Mouse (Mus musculus) neural tube, embryonic 10.5 days (tissue): ENCODE results near the gene Cdyl2.

Source experiments
- DNase-seq: peaks from one replicate; pipeline ENCODE4 v3.0.0-alpha.2; 2017; ENCODE audit warnings: low spot score; ENCODE audit errors: extremely low spot score

Cdyl2 gene

DNA sequence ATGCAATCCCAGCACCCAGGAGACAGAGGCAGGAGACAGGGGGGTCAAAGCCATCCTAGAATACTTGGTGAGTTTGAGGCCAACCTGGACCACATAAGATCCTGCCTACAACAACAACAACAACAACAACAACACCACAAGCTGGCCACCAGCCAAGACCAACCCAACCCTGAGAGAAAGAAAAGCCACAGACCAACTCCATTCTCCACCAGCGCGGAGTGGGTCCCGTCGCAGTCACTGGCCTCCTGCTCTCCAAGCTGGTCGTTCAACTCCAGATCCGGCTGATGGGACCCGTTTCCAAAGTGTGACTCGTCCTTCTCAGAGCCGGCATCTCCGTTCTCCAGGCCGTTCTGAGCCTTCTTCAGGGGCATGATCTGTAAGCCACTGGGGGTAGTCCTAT lies 109.2 kb downstream of the Cdyl2 start:
- DNase-seq: no peak

GRCm38 (mm10) chr8:116622326-116622725 lies 110.5 kb downstream of the Cdyl2 start:
- DNase-seq: no peak

DNA sequence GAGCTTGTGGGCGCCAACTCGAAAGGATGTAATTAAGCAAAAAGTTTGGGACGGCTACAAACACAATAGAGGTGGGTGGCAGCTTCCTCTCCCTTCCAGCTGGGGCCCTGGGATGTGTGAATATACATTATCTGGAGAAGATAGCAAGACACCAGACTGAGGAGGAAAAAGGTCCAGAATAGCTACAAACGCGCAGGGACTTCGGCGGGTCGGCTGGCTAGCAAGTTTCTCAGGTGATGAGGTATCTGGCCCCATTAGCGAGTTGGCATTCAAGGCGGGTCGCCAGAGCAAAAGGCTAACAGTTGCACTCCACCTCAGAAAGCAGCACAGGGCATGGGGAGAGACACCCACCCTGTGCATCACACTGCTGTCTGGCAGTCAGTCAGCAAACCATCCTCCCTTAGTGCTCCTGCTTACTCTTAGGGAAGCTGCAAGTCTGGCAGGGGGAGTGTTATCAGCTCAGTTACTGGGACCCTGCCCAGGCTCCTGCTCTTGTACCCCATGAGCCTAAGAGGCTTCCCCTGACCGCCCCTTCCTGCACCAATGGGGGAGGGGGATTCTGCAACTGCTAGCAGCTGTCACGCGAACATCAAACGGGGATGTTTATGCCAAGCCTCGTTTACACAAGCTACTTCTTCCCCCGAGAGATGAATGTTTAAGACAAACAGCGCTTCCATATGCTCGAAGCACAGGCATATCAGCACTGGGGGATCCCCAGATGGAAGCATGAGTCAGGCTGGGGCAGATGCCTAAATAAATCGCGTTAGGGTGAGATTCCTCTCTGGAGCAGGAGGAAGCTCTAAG lies 111.4 kb downstream of the Cdyl2 start:
- DNase-seq: no peak

DNA sequence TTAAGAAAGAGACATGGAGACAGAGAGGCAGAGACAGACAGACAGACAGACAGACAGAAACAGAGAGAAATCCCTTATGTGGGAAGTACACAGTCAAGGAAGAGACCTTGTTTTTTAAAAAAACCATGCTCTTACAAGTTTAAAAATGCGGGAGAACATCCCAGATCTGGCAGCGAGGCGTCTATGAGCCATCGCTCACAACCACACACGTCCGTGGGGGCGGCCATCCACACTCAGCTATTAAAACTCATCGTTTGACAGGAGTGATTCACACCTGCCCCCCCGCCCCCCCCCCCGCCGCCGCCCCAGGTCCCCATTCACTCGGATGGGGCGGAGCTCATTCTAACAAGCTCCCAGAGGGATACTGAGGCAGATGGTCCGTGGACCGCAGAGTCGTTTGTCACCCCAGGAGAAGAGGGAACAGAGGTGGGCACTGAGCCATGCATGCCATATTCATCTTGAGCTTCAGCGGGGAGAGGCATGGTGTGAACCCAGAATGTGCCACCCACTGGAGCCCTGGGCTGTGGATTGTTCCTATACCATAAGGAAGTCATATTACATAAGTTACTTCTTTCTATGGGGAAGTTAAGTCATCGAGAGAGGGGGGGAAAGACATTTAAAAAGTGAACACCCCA lies 113.0 kb downstream of the Cdyl2 start:
- DNase-seq: no peak

GRCm38 (mm10) chr8:116619221-116619620 lies 113.6 kb downstream of the Cdyl2 start:
- DNase-seq: no peak

DNA sequence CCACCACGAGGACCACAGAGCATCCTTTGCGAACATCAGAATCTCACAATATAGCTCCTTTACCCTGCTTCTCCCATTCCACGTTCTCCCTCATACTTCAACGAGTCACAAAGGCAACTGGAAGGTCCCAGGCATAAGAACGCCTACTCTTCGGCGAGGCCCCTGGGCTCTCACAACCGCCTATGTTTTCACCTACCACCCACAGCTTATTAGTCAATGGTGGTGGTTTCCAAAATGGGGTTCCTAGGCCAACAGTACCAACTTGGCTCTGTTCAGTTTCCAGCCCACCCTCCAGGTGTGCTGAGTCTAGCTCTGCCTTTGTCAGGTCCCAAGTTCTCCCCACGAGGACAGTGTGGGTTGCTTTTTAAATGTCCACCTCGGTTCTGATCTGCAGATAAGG lies 114.0 kb downstream of the Cdyl2 start:
- no peak for DNase-seq

DNA sequence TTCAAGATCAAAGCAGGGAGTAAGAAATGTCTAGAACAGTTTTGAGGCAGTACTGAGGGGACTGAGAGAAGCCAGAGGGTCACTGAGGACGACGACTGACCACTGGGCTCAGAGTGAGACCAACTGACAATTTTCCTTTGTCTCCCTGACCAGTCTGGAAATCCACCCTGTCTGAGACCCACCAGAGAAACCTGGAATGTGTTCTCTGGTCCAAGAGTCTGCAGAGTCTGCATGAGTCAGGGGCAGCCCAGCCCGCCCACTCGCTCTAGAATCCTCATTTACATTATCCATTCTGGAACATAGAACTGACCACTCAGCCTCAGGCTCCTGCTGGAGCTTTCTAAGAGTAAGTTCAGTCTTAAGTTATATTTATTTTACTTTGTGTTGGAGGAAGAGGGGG lies 114.9 kb downstream of the Cdyl2 start:
- DNase-seq: no peak

DNA sequence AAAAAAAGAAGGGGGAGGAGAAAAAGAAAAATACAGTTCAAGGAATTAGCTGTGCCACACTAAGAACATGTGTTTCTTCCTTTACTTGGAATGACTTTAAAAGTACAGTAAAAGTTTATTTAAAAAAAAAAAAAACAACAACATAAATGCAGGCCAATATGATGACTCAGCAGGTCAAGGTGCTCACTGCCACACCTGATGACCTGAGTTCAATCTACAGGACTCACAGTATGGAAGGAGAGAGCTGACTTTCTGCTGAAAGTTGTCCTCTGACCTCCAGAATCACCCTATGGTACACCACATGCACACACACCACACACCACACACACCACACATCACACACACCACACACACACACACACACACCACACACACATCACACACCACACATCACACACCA lies 116.4 kb downstream of the Cdyl2 start:
- DNase-seq: no peak

DNA sequence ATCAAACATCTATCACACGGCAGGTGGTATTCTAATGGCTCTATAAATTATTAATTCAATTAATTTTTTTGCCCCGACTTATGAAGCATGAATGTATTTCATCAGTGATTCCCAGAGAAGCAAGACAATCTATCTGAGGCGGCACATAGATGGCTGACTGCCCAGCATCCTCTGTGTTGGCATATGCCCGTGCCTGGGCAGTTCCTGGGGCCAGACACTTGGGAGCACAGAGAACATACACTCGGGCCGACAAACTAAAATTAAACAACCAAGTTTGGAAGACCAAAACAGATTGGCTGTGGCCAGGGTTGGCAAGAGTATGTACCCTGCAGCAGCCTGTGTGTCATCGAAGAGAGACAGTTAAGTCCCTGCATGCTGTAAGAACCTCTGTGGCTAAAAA lies 117.9 kb downstream of the Cdyl2 start:
- DNase-seq: no peak

DNA sequence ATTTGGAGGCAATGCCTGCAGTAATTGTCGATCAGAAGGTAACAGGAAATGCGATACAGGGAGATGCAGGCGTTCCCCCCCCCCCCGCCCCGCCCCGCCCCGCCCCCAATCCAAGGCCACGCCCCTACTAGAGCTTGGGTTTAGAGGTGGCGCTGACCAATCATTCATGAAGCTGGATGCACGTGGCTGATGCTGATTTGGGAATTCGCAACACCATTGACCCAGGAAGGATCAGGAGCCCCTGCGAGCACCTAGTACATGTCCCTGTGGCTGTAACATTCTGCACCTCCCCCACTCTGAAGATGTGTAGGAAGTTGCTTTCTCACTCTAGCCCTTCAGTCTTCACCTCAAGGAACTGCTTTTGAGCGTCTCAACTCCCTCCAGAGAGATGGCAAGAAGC lies 126.6 kb downstream of the Cdyl2 start:
- no peak for DNase-seq

DNA sequence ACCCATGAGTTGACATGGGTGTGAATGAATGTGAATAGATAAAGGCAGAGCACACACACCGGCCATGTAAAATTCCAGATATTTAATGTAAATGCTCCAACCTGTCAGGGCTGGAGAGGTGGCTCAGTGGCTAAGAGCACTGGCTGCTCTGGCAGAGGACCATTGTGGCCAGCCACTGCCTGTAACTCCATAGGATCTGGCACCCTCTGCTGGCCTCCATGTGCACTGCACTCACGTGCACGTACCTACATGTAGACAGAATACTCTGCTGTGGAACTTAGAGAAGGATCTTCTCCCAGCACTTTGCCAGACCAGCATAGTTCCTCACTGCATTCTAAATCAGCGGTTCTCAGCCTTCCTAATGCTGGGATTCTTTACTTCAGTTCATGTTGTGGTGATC lies 130.0 kb downstream of the Cdyl2 start:
- no peak for DNase-seq

DNA sequence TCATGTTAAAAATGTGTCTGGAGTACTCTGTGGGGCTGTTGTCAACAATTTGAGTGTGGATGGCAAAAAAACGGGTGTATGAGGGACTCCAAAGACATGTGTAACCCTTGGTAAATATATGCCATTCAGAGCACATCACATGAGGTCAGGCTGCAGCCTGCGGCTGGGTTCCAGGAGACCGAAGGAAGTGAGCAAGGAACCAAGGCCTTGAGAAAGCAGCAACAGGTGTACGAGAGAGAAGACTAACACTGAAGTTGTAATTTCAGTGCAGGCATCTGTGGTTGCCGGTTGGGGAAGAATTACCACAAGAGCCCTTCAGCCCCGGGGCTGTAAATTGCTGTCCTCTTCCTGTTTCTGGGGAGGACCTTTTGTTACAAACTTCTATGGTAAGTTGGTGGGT lies 133.1 kb downstream of the Cdyl2 start:
- no peak for DNase-seq

DNA sequence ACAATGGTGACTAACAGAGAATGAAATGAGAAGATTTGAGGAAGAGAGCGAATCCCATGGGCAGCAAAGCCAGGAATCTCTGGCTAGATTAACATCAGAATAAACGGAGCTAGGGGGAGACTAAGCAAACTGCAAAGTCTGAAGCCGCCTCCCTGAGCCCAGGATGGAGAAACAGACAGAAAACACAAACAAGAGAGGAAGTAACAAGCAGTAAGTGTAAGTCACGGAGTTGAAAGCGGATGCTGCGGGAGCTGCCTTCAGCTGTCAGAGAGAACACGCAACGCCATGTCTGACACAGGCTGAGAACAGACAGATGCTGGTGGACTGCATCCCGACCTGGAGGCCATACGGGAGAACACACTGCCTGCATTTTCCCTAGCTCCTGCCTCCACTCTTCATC lies 141.6 kb downstream of the Cdyl2 start:
- no peak for DNase-seq

- DNase-seq: no peak
These were observed 142.2 kb downstream of the Cdyl2 start for GRCm38 (mm10) chr8:116590546-116590945.

DNA sequence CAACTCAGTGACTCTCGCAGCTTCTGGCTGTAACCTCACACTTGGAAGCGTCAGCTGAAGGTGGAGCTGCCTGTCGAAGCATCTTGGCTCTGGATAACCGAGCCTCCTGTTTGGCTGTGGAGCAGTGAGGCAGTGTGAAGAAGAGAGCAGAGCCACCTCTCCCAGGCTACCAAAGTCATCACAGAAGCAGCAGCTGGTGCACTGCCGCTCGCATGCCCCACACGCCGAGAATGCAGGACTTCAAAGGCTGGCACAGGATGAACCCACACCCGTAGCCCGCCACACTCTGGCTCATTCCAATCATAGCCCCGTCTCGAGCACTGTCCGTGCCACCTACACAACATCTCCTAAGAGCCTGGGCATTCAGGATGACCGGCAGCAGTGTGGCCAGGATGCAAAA lies 142.7 kb downstream of the Cdyl2 start:
- no peak for DNase-seq

- DNase-seq: no peak
These were observed 144.9 kb downstream of the Cdyl2 start for GRCm38 (mm10) chr8:116587616-116588468.

DNA sequence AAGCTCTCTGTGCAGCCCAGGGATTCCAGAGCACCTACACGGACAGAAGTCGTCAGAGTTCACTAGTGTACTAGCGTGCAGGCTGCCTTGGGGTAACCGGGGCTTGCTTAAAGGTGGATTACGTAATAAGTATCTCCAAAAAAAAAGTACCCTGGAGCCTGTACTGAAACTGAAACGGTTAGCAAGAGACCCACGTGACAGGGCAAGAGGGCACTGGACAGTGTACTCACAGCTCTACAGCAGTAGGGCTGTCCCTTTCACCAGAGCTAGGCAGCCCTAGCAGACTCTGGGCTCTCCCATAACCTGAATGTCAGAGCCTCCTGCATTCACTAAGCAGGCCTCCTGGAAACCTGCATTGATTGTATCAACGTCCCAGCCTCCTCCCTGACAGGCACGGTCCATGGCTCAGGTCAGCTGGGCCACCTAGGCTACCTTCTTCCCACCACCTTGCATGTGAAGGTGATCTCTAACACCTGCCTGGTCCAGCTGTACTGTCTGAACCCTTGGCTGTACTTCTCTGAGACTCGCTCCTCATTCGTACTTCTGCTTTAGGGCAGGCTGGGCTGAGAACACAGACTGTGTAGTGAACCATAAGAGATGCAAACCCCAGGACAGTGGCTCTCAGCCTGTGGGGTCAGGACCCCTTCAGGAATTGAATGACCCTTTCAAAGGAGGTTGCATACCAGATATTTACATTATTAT lies 151.3 kb downstream of the Cdyl2 start:
- DNase-seq: no peak

GRCm38 (mm10) chr8:116576732-116577131 lies 156.1 kb downstream of the Cdyl2 start:
- no peak for DNase-seq

DNA sequence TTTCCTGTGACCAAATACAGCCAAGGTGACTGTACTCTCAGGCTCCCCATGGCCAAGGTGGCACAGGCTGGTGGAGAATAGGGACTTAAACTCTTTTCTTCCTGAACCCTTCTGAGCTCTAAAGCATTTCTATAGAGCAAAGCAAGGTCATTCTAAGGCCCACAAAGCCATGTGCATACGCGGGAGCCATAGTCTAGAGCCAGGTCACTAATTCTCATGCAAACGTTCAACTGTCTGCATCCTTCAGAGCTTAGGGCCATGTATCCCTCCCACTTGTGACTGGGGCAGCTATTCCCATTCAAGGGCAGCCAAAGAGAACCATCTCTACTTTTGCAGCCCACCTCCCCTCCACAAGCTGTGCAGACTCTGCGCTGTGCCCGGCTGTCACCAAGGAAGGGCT lies 159.7 kb downstream of the Cdyl2 start:
- DNase-seq: no peak

DNA sequence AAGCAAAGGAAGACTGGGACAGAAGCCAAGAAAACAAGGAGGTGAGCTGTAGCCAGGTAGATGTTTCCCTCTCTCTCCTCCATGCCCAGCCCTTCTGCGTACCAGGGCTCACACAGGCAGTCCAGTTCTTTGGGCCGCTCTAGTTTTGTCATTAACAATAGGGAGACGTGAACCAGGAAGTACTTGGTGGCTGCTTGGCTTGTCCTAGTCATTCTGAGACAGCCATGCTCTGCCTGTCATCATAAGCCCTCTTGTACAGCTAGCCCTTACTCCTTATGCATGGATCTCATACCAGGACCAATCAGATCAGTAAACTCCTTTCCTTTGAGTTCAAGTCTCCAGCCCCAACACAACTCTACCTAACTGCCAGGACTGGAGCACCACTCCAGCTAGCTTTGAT lies 180.0 kb downstream of the Cdyl2 start:
- no peak for DNase-seq

- no peak for DNase-seq
These were observed 180.5 kb downstream of the Cdyl2 start for GRCm38 (mm10) chr8:116552255-116552654.

GRCm38 (mm10) chr8:116543366-116543765 lies 189.4 kb downstream of the Cdyl2 start:
- no peak for DNase-seq
